Mouse (Mus musculus): ENCODE results near the gene Vav1.

Vav1 gene

DNA sequence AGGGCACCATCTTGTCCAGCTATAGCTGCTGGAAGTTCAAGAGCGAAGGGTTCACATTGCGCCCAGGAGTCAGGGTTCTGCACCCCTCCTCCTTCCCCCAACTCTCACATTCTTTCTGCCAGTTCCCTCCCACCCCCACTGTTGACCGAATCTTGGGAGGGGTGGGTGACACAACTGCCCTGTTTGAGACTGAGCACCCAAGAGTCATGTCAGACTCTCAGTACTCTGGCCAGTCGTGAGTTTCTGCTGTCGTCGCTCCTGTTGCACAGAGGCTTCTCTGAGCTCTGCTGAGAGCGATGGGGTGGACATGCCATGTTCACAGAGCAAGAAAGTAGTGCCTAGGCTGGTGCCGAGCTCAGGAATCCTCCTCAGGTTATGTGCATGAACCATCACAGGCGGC lies 60.4 kb downstream of the Vav1 start:
- peak; percentile 80 for DNase-seq

DNA sequence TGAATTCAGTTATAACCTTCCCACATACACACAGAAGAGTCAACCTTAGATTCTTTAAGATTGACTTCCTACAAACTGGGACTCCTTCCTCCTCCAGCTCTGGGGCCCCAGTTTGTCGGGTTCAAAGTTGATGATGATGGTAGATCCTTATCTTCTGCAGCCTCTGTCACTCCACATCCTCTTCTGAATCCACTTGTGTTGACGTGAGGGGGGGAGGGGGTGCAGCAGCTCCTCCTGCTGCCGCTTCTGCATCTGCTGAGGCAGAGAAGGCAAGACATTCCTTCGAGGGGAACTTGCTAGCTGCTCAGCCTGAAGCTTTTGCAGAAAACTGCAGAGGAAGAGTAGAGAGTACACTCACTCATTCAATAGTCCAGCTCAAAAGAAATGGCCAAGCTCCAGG lies 62.7 kb downstream of the Vav1 start:
- DNase-seq = peak; percentile 92

DNA sequence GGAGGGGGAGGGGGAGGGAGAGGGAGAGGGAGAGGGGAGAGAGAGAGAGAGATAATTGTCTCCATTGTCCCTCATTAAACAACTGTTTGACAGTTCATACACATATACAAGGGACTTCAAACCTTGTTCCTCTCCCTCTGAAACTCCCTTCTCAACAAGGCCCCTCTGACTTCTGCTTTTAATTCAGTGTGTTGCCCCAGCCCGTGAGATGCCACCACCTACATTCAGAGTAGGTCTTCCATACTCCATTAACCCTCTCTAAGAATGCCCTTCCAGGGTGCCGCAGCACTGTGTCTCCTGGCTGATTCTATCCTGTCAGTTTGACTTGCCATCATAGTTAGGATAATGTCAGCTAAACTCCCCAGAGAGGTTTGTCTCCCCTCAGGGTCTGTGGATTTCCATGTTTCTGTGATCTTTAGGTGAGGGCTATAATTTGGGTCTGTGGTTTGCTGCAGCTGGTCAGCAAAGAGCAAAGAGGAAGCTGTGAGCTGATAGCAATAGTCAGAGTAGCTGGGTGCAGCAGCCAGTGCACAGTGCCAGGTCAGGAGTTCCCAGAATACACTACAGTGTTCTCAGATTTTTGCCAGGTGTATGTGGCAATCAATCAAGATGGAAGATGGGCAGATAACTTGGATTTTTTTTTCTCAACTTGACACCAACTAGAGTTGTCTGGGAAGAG lies 65.3 kb downstream of the Vav1 start:
- peak; percentile 92 for DNase-seq

DNA sequence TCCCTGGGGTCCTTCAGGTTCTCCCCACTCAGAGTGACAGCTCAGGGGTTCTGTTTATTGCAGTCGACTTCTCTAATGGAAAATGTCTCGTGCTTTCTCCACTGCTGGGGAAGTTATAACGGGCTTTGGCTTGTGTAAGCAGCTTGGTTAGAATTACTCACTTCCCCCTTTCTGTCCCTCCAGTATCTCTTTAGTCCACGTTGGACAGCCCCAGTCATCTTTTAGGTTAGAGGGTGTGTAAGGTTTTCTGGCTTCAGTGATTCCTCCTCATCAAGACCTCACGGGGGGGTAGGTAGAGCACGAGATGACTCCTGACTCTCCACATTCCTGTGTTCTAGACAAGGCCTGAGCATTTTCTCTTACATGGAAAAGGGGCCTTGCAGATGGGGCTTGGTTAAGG lies 68.1 kb downstream of the Vav1 start:
- DNase-seq = peak; percentile 96

DNA sequence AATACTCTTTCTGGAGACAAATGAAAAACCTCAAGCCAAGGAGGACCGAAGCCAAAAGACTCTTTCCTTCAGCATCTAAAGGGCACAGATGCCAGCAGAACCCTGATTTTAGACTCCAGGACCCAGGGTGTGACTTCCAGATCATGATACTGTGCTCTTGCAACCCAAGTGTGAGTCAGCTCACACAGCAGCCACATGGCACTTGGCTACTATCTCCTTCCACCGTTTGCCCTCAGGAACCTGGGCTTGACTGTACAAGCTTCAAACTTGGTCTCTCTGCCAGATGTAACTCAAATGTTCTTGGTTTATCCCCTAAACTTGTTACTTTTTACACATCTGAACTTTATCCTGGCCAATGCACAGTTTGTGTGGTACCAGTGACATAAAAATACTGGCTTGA lies 68.9 kb downstream of the Vav1 start:
- DNase-seq = peak; percentile 70

DNA sequence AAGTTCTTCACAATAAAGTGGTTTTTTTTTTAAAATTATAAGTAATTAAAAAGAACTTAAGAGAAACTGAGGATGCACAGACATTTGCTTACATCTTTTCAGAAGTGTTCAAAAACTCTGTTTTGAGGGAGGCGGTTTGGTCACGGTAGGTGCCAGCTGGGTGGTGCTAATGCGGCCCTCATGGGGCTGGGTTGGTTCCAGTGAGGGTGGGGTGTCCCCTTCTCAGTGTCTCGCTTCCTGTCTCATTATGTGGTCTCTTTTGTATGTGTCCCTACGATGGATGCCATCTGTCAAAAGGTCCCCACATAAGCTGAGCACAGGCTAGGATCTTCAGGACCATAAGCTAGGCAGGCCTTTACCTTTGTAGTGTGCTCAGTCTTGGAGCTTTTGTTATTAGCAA lies 70.2 kb downstream of the Vav1 start:
- peak; percentile 65 for DNase-seq

DNA sequence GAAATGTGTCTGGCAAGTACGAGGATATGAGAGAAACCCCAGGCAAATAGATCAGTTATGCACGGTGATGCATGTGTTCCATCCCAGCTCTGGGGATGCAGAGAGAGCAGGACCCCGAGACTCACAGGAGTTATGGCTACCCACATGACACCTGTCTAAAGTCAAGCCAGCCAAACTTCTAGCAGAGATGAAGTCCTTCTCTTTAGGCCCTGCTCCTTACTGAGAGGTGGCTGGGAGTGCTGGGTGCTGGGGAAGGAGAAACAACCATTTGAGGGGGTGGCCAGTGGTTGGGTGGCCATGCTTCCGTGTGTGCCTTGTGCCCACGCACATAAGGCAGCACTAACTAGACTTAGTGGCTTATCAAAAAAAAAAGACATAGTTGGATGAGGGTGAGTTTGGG lies 71.3 kb downstream of the Vav1 start:
- DNase-seq = peak; percentile 76

DNA sequence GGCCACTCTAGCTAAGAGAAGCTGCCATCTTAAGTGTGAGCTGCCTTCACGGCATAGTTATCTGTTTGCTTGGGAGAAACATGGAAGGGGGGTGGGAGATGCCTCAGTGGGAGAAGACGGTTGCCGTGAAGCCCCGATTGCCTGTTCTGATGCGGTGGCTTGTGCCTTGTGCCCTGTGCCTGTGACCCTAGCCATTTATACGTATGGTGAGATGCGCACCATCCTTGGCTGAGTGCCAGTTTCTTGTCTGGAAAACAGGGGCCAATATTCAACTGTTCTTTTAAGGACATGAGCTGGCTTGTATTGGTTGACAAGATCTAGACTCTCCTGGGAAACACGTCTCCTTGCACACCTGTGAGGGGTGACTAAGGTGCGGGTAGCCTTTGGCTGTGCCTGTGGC lies 72.2 kb downstream of the Vav1 start:
- peak; percentile 61 for DNase-seq

DNA sequence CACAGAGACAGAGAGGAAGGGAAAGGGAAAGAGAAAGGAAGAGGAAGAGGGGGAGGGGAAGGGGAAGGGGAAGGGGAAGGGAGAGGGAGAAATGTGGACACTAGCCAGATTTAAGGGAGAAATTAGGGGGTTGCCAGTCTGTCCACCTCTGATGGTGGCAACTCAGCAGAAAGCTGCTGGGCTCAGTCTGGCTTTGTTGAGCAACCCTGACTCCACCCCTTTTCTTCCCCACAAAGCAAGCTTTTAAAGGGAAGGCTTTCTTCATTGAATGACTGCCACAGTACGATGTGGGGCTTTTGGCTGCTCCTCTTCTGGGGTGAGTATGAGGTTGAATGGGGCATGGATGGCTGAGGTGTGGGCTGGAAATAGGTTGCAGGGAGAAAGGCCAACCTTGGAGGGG lies 79.5 kb downstream of the Vav1 start, which contains the start of gene Adgre1:
TSS of gene Adgre1 (plus strand) at position 251 of the 400 bp plus-strand sequence.
- peak; percentile 96 for DNase-seq

DNA sequence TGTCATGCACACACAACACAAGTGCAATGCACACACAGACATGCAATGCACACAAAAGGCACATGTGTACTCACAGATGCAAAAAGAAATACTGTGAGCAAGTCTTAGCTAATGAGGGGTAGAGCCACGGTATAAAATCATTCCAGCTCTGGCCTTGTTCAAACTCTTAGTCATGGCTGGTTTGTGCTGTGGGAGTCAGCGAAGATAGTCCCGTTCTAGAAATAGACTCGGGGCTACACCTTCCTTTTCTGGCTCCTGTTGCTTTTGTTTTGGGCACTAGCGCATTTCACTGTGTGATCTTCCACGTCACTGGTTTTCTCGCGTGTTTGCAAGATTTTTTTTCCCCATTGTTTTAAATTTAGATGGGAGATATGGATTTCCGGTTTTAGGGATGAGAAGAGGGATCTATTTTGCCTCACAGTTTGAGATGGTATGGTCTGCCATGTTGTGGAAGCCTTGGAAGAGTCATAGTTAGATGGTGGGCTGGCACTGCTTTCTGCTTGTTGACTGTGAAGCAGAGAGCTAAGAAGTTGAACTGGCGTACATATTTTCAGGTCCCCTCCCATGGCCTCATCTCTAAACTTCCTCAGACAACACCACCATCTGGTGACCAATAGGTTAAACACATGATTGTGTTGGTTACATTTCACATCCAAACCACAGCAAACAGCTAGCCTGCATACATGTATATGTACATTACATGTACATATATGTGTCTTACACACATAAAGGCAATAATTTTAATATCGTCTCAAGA lies 80.8 kb downstream of the Vav1 start:
- peak; percentile 66 for DNase-seq

Data from heart, adult 11 months (tissue).